Mouse (Mus musculus): ENCODE measurements around the gene Ripor1. TPM values are rescaled to one million over a fixed set of nuclear protein-coding genes. Genes with fewer than 3 reads are reported as not detected.

Gene Ripor1
- polyA plus RNA-seq, 1 experiment from 2014 or later, result 6.2 TPM

DNA sequence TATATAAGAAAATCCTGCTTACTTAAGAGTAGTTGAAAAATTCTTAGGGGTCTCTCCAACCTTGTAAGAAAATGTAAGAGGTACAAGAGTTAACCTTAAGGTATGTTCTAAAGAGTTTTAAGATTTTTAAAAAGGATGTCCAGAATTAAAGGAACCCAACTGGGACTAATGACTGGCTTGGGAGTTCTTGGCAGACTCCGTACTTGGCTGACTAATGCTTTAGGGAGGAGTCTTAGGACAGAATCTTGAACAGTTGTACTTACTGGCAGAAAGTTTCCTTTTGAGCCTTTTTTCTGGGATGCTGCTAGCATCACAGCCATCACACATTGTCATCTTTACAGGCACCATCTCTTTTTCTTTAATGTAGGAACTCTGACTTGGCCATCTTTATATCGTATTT, 35.5 kb downstream of the Ripor1 start:
- Histone ChIP-seq H3K9ac (replicated peaks) (no peak overlapping the region), H3K9me3 (ENCODE audit: low read length) (no peaks in the 10 kb centered on the region), H3K27ac (ENCODE audit: low read depth) (no peak overlapping the region), H3K4me3 (ENCODE audit: low read depth, low read length) (no peak overlapping the region), H3K27me3 (ENCODE audit: insufficient read depth, low read length) (no peaks in the 10 kb centered on the region), H3K36me3 (replicated peaks; ENCODE audit: insufficient read depth, low read length) (peaks cover 19% of the 10 kb centered on the region), H3K4me1 (ENCODE audit: insufficient read depth) (peaks cover 13% of the 10 kb centered on the region), H3K4me2 (ENCODE audit: low read depth, low read length) (no peak overlapping the region)
- TF ChIP-seq CTCF (IDR thresholded peaks at IDR 0.05; ENCODE audit: low read depth) (no peak), EP300 (IDR thresholded peaks at IDR 0.05; ENCODE audit: low read depth) (no peak)
- DNase-seq (no peak), ATAC-seq (no peak)
- WGBS (ENCODE audit: insufficient replicate concordance), result 83% methylated on average over 2 of the region's 2 CpGs

DNA sequence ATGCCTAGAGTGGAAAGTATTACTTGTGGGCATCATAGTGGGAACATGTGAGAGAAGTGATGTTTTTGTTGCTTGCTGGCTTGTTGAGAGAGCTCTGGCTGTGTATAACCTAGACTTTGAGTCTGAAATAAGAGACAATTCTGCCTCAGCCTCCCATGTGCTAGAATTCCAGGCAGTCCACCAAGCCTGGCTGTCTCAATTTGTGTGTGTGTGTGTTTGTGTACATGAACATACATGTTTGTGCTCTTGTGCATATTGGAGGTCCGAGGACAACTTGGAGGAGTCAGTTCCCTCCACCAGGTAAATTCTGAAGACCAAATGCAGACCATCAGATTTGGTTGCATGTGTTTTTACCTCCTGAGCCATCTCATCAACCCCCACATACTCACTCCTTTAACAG, 40.1 kb downstream of the Ripor1 start:
- H3K9me3 ChIP-seq (ENCODE audit: low read length), result no peaks in the 10 kb centered on the region
- H3K36me3 ChIP-seq (replicated peaks; ENCODE audit: insufficient read depth, low read length), result peaks cover 35% of the 10 kb centered on the region
- no peak overlapping the region for H3K9ac ChIP-seq (replicated peaks)
- no peak overlapping the region for H3K27ac ChIP-seq (ENCODE audit: low read depth)
- H3K4me3 ChIP-seq (ENCODE audit: low read depth, low read length), result no peak overlapping the region
- DNase-seq, result no peak
- TF ChIP-seq EP300 (IDR thresholded peaks at IDR 0.05; ENCODE audit: low read depth) (no peak), CTCF (IDR thresholded peaks at IDR 0.05; ENCODE audit: low read depth) (no peak)
- H3K27me3 ChIP-seq (ENCODE audit: insufficient read depth, low read length), result no peaks in the 10 kb centered on the region
- H3K4me1 ChIP-seq (ENCODE audit: insufficient read depth), result no peaks in the 10 kb centered on the region
- 96% methylated on average over 1 of the region's 1 CpGs for WGBS (ENCODE audit: insufficient replicate concordance)
- H3K4me2 ChIP-seq (ENCODE audit: low read depth, low read length), result no peak overlapping the region
- no peak for ATAC-seq

DNA sequence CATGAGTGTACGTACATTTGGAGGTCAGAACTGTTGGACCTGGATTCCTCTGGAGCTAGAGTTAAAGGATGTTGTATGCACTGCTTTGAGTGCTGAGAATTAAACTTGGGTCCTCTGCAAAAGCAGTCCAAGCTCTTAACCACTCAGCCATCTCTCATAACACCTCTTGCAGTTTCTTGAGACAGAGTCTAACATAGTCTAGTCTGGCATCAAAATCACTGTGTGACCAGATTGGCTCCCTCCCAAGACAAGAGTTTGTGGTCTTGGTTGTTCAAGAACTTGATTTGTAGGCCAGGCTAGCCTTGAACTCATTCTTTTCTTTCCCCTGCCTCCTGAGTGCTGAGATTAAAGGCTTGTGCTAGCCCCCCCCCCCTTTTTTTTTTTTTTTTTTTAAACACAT, 43.9 kb downstream of the Ripor1 start:
- DNase-seq, result no peak
- Histone ChIP-seq H3K4me3 (ENCODE audit: low read depth, low read length) (no peak overlapping the region), H3K27ac (ENCODE audit: low read depth) (no peak overlapping the region), H3K9me3 (ENCODE audit: low read length) (no peaks in the 10 kb centered on the region), H3K4me1 (ENCODE audit: insufficient read depth) (no peaks in the 10 kb centered on the region; the same call in 1 of the 2 replicates), H3K4me2 (ENCODE audit: low read depth, low read length) (no peak overlapping the region), H3K36me3 (replicated peaks; ENCODE audit: insufficient read depth, low read length) (peaks cover 39% of the 10 kb centered on the region), H3K9ac (replicated peaks) (no peak overlapping the region), H3K27me3 (ENCODE audit: insufficient read depth, low read length) (no peaks in the 10 kb centered on the region)
- ATAC-seq, result no peak
- WGBS (ENCODE audit: insufficient replicate concordance), result 100% methylated on average over 1 of the region's 1 CpGs
- TF ChIP-seq EP300 (IDR thresholded peaks at IDR 0.05; ENCODE audit: low read depth) (no peak), CTCF (IDR thresholded peaks at IDR 0.05; ENCODE audit: low read depth) (no peak)

DNA sequence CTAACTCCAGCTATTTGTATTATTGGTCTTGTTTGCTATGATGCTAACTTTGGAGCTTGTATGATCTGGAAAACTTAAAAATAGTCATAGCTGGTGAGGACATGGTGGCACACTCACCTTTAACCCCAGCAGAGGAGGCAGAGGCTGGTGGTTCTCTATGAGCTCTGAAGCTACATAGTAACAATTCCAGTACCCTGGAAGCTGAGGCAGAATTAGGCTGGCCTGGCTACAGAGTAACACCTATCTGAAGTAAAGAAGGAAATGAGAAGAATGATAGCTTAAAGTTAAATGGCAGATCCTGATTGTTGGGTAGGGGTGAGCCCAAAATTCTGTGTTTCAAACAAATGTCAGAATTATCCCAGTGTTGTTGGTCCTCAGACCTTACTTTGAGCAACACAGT, 52.6 kb downstream of the Ripor1 start:
- no peak for ATAC-seq
- DNase-seq, result no peak
- no peaks in the 10 kb centered on the region for H3K9me3 ChIP-seq (ENCODE audit: low read length)
- no peak overlapping the region for H3K27ac ChIP-seq (ENCODE audit: low read depth)
- H3K27me3 ChIP-seq (ENCODE audit: insufficient read depth, low read length), result no peaks in the 10 kb centered on the region
- TF ChIP-seq EP300 (IDR thresholded peaks at IDR 0.05; ENCODE audit: low read depth) (no peak), CTCF (IDR thresholded peaks at IDR 0.05; ENCODE audit: low read depth) (no peak)
- H3K4me3 ChIP-seq (ENCODE audit: low read depth, low read length), result no peak overlapping the region
- peaks cover 17% of the 10 kb centered on the region for H3K36me3 ChIP-seq (replicated peaks; ENCODE audit: insufficient read depth, low read length)
- H3K4me2 ChIP-seq (ENCODE audit: low read depth, low read length), result no peak overlapping the region
- no peak overlapping the region for H3K9ac ChIP-seq (replicated peaks)
- no peaks in the 10 kb centered on the region for H3K4me1 ChIP-seq (ENCODE audit: insufficient read depth)

- H3K4me1 ChIP-seq (ENCODE audit: insufficient read depth), result no peaks in the 10 kb centered on the region
- no peak for DNase-seq
- no peak overlapping the region for H3K4me3 ChIP-seq (ENCODE audit: low read depth, low read length)
- H3K9me3 ChIP-seq (ENCODE audit: low read length), result no peaks in the 10 kb centered on the region
- no peak overlapping the region for H3K9ac ChIP-seq (replicated peaks)
- no peak overlapping the region for H3K4me2 ChIP-seq (ENCODE audit: low read depth, low read length)
- H3K36me3 ChIP-seq (replicated peaks; ENCODE audit: insufficient read depth, low read length), result peaks cover 30% of the 10 kb centered on the region
- no peak for ATAC-seq
- no peak for TF ChIP-seq EP300 (IDR thresholded peaks at IDR 0.05; ENCODE audit: low read depth)
- TF ChIP-seq CTCF (IDR thresholded peaks at IDR 0.05; ENCODE audit: low read depth), result peak; percentile 63
- no peak overlapping the region for H3K27ac ChIP-seq (ENCODE audit: low read depth)
- 70% methylated on average over 3 of the region's 3 CpGs for WGBS (ENCODE audit: insufficient replicate concordance)
- no peaks in the 10 kb centered on the region for H3K27me3 ChIP-seq (ENCODE audit: insufficient read depth, low read length)
Measured at GRCm38 (mm10) chr8:105661167-105661566, 56.1 kb downstream of the Ripor1 start.

MicroRNAs within 50 kb of the gene (microRNA counts, 519-probe panel; counts per million panel counts)
- microRNA mmu-miR-1966, result not detected

Small RNA genes within 50 kb of the gene (microRNA-seq; reads per million reads assigned to microRNA genes)
- not detected for gene Mir1966

Other genes with a start within 250 kb of the Ripor1 start
- gene Plekhg4, start 232.0 kb upstream of the Ripor1 start, polyA plus RNA-seq (2015; fragmentation: Nextera tagmentation; extraction: Ambion mirVana), result not detected in 2 replicates
- not detected in 2 replicates for gene Kctd19, start 191.8 kb upstream of the Ripor1 start, polyA plus RNA-seq (2015; fragmentation: Nextera tagmentation; extraction: Ambion mirVana)
- gene Lrrc36, start 191.7 kb upstream of the Ripor1 start, polyA plus RNA-seq (2015; fragmentation: Nextera tagmentation; extraction: Ambion mirVana), result 0.09 and 0.11 TPM in 2 replicates
- 1.4 and 3.8 TPM in 2 replicates for gene Tppp3, start 133.7 kb upstream of the Ripor1 start, polyA plus RNA-seq (2015; fragmentation: Nextera tagmentation; extraction: Ambion mirVana)
- 2.1 and 2.3 TPM in 2 replicates for gene Zdhhc1, start 108.4 kb upstream of the Ripor1 start, polyA plus RNA-seq (2015; fragmentation: Nextera tagmentation; extraction: Ambion mirVana)
- gene Hsd11b2, start 86.5 kb upstream of the Ripor1 start, polyA plus RNA-seq (2015; fragmentation: Nextera tagmentation; extraction: Ambion mirVana), result 0.13 TPM in 1 of 2 replicates, not detected in the other
- 48.0 and 50.2 TPM in 2 replicates for gene Atp6v0d1, start 39.2 kb upstream of the Ripor1 start, polyA plus RNA-seq (2015; fragmentation: Nextera tagmentation; extraction: Ambion mirVana)
- 41.1 and 42.2 TPM in 2 replicates for gene Ctcf, start 31.3 kb downstream of the Ripor1 start, polyA plus RNA-seq (2015; fragmentation: Nextera tagmentation; extraction: Ambion mirVana)
- 0.17 TPM in 1 of 2 replicates, not detected in the other for gene Agrp, start 32.1 kb downstream of the Ripor1 start, polyA plus RNA-seq (2015; fragmentation: Nextera tagmentation; extraction: Ambion mirVana)
- gene Carmil2, start 81.0 kb downstream of the Ripor1 start, polyA plus RNA-seq (2015; fragmentation: Nextera tagmentation; extraction: Ambion mirVana), result 0.73 and 0.88 TPM in 2 replicates
- gene Acd, start 95.8 kb downstream of the Ripor1 start, polyA plus RNA-seq (2015; fragmentation: Nextera tagmentation; extraction: Ambion mirVana), result 20.6 and 22.4 TPM in 2 replicates
- gene Pard6a, start 95.9 kb downstream of the Ripor1 start, polyA plus RNA-seq (2015; fragmentation: Nextera tagmentation; extraction: Ambion mirVana), result 5.0 and 6.6 TPM in 2 replicates
- gene 4933405L10Rik, start 102.4 kb downstream of the Ripor1 start, polyA plus RNA-seq (2015; fragmentation: Nextera tagmentation; extraction: Ambion mirVana), result not detected in 2 replicates
- gene Enkd1, start 103.0 kb downstream of the Ripor1 start, polyA plus RNA-seq (2015; fragmentation: Nextera tagmentation; extraction: Ambion mirVana), result 2.9 and 3.3 TPM in 2 replicates
- gene Gfod2, start 153.4 kb downstream of the Ripor1 start, polyA plus RNA-seq (2015; fragmentation: Nextera tagmentation; extraction: Ambion mirVana), result 2.4 and 2.9 TPM in 2 replicates
- gene Ranbp10, start 222.1 kb downstream of the Ripor1 start, polyA plus RNA-seq (2015; fragmentation: Nextera tagmentation; extraction: Ambion mirVana), result 18.9 and 20.9 TPM in 2 replicates
- not detected in 2 replicates for gene Tsnaxip1, start 222.5 kb downstream of the Ripor1 start, polyA plus RNA-seq (2015; fragmentation: Nextera tagmentation; extraction: Ambion mirVana)
- gene Cenpt, start 248.0 kb downstream of the Ripor1 start, polyA plus RNA-seq (2015; fragmentation: Nextera tagmentation; extraction: Ambion mirVana), result 8.9 and 9.0 TPM in 2 replicates
- gene Thap11, start 249.9 kb downstream of the Ripor1 start, polyA plus RNA-seq (2015; fragmentation: Nextera tagmentation; extraction: Ambion mirVana), result 19.6 and 21.5 TPM in 2 replicates